Mouse (Mus musculus) adrenal gland, adult 8-10 months (tissue): Measurements from ENCODE around the gene Tcap. TPM values are rescaled to one million over a fixed set of nuclear protein-coding genes. Genes with fewer than 3 reads are reported as not detected.
A peak's percentile ranks its signal among the peaks of the same experiment; 100 is the strongest.

Experiments
- DNase-seq: peaks from one replicate; pipeline ENCODE4 v3.0.0; 2022
- total RNA-seq, 4 experiments: library from RNA; stranded (reverse); gene quantifications; 2 replicates each; pipeline ENCODE4 v1.2.4; 2022

Tcap gene
- total RNA-seq, 4 experiments from 2014 or later: 0.37 to 1.0 (median 0.73) TPM; not detected in 1

DNA sequence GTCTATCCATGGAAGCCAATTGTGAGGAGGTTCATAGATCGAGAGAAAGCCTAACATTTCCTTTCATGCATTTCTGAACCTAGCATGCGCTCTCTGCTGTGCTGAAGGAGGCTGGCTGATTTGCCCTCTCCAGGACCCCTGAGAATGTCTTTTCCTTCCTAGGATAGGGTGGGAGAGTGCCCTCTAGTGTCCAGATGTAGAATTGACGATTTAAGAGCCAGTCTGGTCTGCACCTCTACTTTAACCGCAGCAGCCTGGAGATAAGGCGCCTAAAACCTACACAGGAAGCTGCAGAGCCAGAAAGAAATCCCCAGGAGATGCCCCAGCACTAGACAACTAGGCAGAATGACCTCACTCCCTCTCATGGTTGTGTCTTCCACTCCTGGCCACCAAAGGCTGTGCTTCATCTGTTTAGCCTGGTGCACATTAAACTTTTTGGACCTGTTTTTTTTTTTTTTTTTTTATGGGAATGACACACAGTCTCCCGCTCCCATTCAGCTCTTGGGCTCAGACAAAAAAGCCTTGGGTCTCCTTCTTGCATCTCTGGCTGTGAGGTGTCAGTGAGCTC is 27.8 kb upstream of the Tcap start:
- no peak for DNase-seq

DNA sequence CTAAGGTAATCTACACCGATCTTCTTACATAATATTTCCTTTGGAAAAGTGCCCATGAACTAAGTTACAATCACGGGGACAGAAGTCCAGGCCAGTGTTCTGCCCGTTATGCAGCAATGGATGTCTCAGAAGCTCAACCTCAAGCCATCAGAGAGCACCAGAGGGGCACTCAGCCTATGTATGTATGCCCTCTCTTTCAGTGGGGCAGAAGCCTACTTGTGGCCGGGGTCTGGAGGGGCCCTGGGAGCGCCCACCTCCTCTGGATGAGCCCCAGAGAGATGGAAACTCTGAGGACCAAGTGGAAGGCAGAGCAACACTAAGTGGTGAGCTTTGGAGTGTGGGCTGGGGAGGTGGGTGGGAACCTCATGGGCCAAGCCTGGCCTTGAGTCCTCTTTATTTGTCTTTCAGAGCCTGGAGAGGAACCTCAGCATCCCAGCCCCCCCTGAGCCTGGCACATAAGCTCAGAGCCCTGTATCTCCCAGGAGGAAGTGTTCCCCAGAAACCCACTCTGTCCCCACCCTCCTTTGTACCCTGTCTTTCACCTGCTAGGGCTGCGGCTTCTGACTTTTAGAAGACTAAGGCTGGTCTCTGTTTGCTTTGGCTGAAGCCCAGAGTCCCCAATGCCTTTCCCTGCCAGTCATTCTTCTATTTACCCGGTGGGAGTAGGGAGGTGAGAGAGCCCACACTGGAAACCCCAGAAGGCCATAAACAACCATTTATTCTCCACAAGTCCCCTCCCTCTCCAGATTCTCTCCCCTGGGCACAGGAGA is 26.8 kb upstream of the Tcap start:
- DNase-seq: no peak

DNA sequence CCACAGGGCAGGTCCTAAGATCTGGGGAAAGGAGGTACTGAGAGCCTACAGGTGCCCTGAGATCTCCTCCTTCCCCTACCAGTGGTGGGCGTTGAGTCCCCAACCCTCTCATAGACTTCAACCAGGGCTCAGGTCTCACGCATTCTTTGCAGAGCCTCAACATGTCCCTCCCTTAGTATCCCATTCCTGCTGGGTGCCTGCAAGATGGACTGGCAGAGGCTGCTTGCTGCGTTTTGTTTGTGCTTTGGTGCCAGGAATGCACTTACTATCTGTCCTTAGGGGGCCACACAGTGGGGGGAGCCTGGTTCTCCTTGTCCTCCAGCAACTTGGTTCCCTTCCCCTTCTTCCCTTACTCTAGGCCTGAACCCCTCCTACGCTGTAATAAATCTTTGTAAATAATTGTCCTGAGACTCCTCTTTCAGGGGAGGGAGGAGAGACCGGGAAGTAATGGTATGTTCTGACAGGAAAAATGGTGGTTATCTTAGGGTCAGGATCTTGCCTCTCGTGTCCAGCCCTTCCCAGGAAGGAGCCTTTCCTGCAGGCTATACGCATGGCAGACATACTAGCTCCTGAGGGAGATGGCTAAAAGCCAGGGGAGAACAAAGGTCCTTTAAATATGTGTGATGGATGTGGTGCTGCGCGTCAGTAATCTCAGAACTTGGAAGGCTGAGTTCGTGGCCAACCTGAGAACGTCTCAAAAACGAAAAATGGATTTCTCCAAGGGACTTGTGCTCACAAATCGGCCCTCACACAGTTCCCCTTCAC is 26.0 kb upstream of the Tcap start:
- no peak for DNase-seq

DNA sequence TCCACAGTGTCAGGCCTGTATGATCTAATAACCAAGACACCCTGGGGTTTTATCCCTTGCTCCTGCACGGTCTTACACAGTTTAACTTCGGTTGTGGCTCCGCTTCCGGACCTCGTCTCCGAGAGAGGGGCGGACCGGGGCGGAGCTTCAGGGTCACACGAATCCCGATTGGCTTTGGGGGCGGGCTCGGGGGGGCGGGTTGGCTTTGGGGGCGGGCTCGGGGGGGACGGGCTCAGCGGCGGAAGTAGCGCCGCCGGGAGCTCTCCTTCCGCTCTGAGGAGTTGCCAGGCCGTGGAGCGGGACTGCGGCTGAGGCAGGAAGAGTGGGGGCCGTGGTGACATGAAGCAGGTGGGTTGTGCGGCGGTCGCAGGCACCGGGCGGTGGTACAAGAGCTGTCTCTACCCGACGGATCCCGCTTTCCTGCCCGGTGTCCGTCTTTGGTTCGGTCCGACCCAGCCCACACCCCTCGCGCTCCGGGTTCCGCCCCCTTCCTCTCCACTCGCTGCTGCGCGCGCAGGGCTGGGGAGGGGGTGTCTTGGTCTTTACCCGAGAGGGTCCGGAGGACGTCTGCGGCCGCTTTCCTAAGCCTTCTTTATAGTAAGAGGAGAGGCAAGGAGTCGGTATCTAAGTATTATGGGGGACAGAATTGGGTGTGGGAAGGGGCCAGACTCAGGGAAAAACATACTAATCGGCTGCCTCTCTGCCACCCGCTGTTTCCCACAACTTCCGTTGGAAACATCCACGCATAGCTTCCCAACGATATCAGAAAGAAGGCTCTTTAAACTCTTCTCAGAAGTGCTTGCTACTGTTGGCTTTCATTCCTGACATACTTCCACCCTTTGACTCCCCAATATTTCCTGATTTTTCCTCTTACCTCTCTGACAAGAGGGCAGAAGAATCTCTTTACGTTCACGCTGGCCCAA is 25.2 kb upstream of the Tcap start, which contains the start of gene Stard3:
Gene Stard3 (plus strand): TSS at position 208 of the 923 bp plus-strand sequence.
- DNase-seq: peak; percentile 85

DNA sequence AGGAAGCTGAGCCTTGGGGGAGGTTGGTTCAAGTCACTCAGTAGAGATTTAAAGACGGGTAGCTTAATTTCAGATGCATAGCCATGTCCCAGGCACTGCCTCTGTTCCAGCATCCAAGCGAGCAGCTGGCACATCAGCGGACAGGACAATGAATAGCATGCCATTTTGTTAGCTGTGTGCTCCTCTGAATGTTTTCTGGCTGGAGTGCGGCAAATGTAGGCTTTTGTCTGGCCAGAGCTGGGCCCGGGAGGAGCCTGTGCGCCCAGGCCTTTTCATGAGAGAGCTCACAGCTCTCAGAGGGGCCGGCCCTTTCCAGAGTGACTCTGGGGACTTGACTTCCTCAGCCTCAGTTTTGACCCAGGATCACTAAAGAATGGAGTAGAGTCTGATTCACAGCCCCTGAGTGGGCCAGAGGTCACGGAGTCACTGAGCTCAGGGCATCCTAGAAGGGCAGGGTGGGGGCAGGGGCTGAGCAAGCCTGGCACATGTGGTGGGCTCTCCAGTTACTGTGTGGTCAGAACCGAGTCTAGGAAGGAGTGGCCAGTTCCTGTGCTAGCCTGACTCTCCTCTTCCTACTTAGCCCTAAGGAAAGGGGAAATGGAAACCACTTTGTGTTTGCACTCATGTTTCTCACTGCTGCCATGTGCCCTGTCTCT is 22.6 kb upstream of the Tcap start:
- no peak for DNase-seq

DNA sequence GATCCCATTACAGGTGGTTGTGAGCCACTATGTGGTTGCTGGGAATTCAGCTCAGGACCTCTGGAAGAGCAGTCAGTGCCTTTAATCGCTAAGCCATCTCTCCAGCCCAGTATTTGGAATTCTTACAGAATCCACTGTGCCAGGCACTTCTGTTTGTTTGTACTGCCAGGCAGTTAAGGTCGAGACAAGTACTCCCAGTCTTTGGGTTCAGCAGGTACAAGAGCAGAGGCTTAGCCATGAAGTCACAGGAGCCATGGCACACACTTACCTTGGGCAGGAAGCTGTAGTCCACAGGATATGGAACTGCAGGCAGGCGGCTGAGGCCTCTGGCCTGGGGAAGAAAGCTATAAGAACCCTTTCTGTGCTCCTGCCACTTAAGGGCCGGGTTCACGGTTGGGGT is 19.8 kb upstream of the Tcap start:
- DNase-seq: no peak

DNA sequence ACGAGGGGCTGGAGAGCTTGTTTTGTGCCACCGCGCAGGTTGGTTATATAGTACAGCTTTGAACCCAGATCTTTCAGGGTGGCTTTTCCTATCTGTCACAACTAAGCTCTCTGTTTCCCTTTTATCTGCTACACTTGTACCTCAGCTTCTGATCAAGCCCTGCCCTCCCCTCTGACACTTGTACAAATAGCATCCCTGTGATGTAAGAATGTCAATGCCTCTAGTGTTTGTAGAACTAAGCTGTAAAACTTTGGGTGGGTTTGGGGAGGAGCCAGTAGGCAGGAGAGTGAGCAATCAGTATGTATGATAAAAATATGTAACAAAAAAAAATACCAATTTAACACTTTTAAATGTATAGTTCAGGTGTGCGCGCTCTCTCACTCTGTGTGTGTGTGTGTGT is 19.2 kb upstream of the Tcap start:
- no peak for DNase-seq

DNA sequence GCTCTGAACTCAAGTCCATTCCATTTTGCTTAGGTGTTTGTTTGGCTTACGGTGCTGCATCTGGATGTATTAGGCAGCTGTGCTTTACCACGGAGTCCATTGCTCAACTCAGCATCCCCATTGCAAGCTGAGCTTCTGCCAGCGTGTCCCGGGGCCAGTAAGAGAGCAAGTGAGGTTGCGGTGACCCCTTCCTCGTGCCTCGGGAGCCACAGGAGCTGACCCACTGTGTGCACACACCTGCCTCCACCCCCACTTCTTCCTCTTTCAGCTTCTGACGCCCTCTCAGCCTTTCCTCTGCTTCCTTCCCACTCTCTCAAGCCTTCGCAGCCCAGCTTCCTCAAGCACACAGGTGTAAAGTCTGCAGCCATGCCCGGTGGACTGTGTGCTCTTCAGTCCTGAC is 17.3 kb upstream of the Tcap start:
- DNase-seq: no peak

DNA sequence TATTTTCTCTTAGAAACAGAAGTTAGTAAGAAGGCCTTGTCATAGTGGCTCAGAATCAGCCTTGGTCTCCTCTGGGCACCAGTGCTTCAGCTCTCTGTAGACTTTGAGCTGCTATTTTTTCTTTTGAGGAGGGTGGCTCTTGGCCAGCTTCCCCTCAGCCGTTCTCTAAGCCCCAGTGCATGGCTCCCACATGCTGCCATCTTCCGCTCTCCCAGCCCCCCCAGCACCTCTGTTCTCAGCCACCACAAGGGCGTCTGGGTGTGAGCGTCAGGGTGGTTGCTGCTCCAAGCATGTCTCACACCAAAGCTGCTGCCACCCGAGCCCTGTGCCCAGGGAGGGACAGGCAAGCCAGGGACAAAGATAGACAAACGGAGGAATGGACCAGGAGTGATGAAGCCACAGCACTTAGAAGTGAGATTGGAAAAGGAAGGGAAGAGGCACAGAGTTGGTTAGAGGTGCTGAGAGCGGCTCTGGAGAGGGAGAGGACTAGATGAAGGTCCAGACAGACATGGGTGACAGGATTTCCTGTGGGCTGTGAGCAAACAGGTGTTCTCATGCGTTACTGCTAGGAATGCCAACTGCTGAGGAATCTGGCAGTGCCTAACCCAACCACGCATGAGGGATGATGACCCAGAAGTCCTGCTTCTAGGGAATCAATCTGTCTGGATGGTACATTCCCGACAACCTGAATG is 16.3 kb upstream of the Tcap start:
- DNase-seq: no peak

DNA sequence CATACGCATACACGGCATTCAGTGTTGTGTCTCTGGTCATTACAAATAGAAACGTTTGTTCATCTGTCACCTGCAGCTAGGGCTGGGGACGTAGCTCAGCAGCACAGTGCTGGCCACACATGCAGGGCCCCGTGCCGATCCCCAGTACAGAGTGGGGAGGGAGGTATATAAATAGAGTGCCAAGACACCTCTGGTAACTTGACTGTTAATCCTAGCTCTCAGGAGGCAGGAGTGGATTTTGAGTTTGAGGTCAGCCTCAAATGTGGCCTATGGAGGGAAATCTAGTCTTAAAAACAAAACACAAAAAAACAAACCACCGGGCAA is 15.8 kb upstream of the Tcap start:
- DNase-seq: no peak

DNA sequence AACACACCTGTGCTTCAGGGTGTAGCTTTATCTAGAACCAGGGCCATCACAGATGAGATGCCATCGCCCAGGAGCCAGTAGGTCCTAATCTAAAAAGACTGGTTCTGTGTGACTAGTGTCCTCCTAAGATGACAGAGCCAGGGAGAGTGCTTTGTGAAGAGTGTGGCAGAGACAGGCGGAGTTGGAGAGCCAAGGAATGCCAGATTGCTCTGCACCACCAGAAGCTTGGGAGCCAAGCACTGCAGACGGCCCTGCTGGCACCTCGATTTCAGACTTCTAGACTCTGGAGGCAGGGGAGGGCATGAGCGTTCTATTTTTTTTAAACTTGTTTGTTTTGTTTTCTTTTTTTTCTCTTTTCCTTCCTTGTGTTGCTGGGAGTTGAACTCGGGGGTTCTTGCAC is 14.3 kb upstream of the Tcap start:
- DNase-seq: no peak

DNA sequence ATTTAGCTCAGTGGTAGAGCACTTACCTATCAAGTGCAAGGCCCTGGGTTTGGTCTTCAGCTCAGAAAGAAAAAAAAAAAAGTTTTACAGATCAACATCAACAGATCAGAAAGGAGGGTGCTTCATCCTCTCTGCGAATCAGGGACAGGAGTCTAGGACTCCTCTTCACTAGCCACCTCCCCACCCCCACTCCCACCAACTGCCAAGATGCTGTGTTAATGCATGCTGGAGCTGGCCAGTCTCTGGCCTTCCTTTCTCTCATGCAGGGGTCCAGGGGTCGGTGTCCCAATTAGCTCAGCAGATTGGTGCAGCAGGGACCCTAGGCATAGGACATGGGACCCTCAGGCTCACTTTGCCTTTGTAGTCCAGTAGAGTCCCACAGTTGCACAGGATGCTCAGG is 13.0 kb upstream of the Tcap start:
- no peak for DNase-seq

DNA sequence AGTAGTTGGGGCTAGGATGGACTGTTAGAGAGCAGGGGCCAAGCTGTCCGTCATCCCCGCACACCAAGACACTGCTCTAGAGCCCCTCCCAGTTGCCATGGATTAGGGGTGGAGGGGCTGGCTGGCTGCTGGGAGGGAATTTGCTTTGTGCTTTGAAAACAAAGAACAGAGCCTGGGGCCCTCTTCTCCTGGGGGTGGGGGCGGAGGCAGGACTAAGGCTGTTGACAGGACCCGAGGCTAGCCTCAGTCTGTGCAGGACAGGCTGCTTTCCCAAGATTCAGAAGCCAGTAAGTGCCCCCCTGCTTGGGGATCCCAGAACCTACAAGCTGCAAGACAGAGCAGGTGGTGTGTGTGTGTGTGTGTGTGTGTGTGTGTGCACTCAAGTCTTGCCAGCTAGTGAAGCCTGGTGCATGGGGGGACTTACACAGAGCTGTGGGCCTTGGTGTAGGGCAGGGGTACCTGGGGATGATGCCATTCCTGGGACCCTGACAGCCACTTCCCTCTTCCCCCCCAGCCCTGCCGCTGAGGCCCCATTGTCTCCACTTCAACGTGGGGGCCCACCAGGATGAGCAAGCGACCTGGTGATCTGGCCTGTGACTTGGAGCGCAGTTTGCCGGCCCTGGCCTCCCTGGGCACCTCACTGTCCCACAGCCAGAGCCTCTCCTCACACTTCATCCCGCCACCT is 11.9 kb upstream of the Tcap start:
- no peak for DNase-seq

DNA sequence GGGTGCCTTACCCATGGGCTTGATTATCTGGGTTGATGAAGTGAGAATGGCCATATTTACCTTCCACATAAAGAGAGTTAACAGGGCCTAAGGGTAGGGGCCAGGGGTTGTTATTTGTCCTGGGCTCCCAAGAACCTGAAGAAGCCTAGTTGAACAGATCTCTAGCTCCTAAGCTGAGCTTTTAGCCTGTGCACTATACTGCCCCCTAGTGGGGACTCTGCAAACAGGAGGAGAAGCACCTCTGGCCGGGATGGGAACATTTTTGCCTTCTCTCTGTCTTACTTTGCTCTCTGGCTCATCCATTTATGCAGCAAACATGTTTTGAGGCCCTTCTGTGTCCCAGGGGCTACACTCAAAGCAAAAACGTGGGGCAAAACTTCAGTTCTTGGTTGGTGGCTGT is 11.2 kb upstream of the Tcap start:
- no peak for DNase-seq

DNA sequence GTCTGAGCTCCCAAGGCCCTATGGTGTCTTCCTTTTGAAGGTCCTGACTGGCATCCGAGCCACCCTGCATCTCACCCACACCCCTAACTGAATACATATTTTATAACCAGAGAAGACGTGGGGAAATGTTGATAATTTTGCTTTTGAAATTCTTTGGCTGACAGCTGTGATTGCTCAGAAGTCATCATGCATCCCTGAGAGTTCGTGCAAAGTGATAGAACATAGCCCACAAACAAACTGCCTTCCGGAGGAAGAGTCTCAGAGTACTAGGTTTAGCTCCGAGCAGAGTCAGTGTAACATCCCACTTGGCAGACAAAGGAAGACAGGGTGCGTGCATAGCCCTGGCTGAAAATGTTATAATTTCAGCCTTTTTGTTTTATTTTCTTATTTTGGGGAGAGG is 10.4 kb upstream of the Tcap start:
- DNase-seq: no peak

DNA sequence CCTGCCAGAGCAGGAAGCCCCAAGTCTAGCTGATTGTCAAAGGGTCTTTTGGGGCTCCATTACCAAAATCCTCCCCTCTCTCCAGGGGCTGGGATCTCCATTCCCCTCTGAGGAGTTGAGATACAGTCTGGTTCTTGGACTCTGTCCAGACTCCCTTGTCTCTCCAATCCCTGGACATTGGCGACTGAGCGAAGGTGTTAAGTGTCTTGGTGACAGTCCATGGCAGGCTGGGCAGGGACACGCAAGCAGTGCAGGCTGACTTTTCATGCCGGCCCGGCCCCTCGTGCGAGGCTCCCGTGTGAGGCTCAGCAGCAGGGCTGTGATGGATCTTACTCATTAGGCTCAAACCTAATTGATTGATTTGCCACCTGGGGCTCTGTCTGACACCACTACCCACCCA is 9.3 kb upstream of the Tcap start:
- DNase-seq: no peak

DNA sequence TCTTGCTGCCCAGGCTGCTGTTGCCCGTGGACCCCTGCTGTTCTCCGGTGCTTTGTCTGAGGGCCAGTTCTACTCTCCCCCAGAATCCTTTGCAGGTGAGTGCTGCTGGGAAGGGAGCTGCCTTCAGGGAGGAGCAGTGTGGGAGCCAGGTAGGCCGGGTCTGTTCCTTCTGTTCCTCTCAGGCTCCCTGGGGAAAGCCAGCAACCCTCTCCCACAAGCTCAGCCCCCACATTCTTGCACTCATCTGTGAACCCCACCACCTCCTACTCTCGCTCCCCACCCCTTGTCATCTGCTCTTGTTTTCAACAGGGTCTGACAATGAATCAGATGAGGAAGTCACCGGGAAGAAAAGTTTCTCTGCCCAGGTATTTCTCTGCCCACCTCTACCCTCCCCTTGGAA is 6.9 kb upstream of the Tcap start:
- no peak for DNase-seq

DNA sequence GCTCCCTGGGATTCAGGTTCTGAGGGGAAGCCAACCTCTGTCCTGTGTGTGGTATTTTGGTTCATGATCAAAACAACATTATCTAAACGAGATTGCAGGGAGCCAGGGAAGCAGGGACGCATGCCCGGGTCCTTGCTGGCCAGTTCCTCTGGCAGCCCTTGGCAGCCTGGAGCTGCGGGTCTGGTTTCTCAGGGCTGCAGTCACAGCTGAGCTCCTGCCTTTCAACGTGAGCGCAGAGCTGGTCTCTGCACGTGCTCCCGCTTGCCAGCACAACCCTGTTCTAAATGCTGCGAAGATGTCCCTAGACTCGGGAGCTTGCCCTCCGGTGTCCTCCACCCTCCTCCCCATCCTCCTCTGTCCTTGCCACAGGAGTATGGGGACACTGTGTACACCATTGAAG is 5.8 kb upstream of the Tcap start:
- DNase-seq: no peak

DNA sequence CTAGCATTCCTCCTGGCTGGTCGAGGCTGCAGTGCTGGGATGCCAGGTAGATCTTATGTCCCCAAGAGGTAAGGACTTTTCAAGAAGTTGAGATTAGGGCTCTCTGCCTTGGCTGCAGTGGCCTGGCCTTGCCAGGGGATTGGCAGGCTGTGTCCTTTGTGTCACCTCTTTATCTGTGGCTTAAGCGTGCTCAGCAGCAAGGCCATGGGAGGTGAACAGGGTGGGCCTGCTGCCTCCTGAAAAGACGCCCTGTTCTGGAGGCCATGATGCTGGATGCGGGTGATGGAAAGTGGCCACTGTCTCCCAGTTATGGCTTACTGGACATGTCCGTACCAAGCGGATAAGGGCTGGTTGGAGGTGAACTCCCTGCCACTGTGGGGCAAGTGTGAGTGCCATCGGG is 4.2 kb upstream of the Tcap start:
- no peak for DNase-seq

DNA sequence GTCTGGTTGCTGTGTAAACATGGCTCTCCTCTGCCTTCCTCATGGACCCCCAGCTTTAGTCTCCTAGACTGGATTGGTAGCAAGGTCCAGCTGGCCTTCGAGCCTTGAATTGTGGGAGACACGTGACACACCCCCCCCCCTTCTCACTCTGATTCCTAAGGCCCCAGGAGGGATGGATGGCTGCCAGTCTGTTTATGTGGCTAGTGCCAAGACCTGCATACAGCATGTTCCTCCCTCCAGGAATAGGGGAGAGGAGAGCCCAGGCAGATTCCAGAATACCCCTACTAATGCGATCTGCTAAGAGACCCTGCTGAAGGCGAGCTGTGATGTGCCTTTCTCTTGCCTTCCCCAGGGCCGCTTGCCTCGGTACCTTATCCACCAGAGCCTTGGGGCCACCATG is 3.5 kb upstream of the Tcap start:
- DNase-seq: no peak

DNA sequence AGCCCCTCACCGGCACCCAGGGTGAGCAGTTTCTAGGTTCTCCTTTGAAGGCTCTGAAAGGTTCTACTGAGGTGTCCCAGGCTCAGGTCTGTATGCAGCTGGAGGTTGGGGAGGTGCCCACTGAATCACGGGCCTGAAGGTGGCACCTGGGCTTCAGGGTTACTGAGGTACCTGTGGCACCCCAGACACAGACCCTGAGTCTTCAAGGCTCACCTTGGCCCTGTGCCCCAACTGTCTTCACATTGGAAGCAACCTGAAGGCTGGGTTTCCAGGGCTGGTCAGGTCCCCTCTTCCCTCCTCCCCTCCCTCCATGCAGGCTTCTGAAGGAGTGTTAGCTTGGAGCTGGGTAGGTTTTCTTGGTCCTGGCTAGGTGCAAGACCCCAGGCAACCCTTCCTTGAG is 2.0 kb upstream of the Tcap start:
- no peak for DNase-seq
